Mouse (Mus musculus): ENCODE measurements around the gene Rer1. TPM values are rescaled to one million over a fixed set of nuclear protein-coding genes. Genes with fewer than 3 reads are reported as not detected.

Rer1 gene
- polyA plus RNA-seq (2017; shearing (Covaris generic)) = 100 to 1,000 TPM; 166 to 191 TPM

GRCm38 (mm10) chr4:155086108-155087024 lies at the start of gene Rer1, which contains the start of gene Morn1:
Rer1 (minus strand) TSS chr4:155086382.
Morn1 (plus strand) TSS chr4:155086577.

GRCm38 (mm10) chr4:155066834-155067522 lies 19.2 kb downstream of the Rer1 start, which contains the start of gene Pex10:
Pex10 (plus strand) TSS chr4:155067016.

GRCm38 (mm10) chr4:155056724-155057123 lies 29.5 kb downstream of the Rer1 start, which contains the start of gene Plch2:
Plch2 (minus strand) TSS chr4:155056784.

Other genes starting within 250 kb of the Rer1 start
- gene Ttc34, start 248.9 kb downstream of the Rer1 start, polyA plus RNA-seq (2017; shearing (Covaris generic)) = 1 to 10 TPM in 1 of 2 experiments, under 1 TPM in 1; 0.84 to 4.7 TPM
- gene Mmel1, start 216.8 kb downstream of the Rer1 start, polyA plus RNA-seq (2017; shearing (Covaris generic)) = under 1 TPM; 0.06 to 0.12 TPM
- 1 to 10 TPM; 3.5 to 7.4 TPM for gene Fam213b, start 187.2 kb downstream of the Rer1 start, polyA plus RNA-seq (2017; shearing (Covaris generic))
- 1 to 10 TPM; 8.8 to 8.9 TPM for gene Tnfrsf14, start 157.8 kb downstream of the Rer1 start, polyA plus RNA-seq (2017; shearing (Covaris generic))
- gene Hes5, start 125.5 kb downstream of the Rer1 start, polyA plus RNA-seq (2017; shearing (Covaris generic)) = 1 to 10 TPM; 1.4 to 1.8 TPM
- gene Pank4, start 122.3 kb downstream of the Rer1 start, polyA plus RNA-seq (2017; shearing (Covaris generic)) = 10 to 100 TPM; 54.2 to 78.8 TPM
- gene Plch2, start 29.6 kb downstream of the Rer1 start, polyA plus RNA-seq (2017; shearing (Covaris generic)) = under 1 TPM in 1 of 2 experiments, not detected in 1; 0.27 TPM
- 10 to 100 TPM; 13.9 to 17.9 TPM for gene Pex10, start 19.4 kb downstream of the Rer1 start, polyA plus RNA-seq (2017; shearing (Covaris generic))
- gene Morn1, start 195 bp upstream of the Rer1 start, polyA plus RNA-seq (2017; shearing (Covaris generic)) = 1 to 10 TPM; 2.8 to 4.7 TPM
- gene Ski, start 136.2 kb upstream of the Rer1 start, polyA plus RNA-seq (2017; shearing (Covaris generic)) = 100 to 1,000 TPM; 115 to 127 TPM
- 100 to 1,000 TPM; 105 to 115 TPM for gene Faap20, start 163.4 kb upstream of the Rer1 start, polyA plus RNA-seq (2017; shearing (Covaris generic))

Data from inflammation-experienced regulatory T-cells (primary cell).